Mouse (Mus musculus): ENCODE measurements at regions not wholly inside any gene's neighbourhood (a gene's known extent, or its start where the extent isn't known, plus 50 kb on each side); places are given as distances from the start of the nearest gene placed in this dataset.
"Not testable (repeated sequence)": the region's sequence is repeated elsewhere in the genome, so short reads cannot be mapped to it uniquely, and the experiment has no call there.

- not testable (repeated sequence) for TF ChIP-seq CTCF, EP300 (IDR thresholded peaks at IDR 0.05; ENCODE audit: low read depth)
Measured at GRCm38 (mm10) chr12:115622564-115623233, 424.8 kb upstream of the Zfp386 start.
